Comparison of ENCODE assay signal across 10 mouse cellular contexts in the genomic region with DNA sequence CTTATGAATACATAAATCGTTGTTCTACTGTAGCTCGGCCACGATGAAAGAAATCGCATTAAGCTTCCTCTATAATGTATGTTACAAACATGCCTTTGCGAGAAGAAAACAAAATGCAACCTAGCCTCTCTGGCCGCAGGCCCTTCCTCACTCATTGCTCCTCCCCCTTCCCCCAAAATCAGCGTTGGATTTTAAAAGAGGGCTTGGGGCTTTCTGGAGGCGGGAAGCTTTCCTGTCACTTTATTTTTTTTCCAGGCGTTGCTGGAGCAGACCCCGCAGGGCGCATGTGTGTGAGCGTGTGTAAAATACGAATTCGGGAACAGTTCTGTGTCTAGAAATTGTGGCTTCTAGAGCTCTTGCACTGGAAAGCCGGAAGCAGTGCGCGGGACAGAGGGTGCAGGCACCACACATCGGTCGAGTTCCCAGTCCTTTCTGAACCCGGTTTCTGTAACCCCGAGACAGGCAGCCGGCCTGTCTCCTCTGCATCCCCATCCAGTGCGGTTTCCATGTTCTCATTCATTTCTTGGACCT. TPM values are rescaled to one million over a fixed set of nuclear protein-coding genes. Genes with fewer than 3 reads are reported as not detected.
DNase-seq lines count a peak whose midpoint lies in the region; ATAC-seq lines count a peak whose summit lies in the region.
"Had no signal": no experiment of that assay in that cellular context is flagged by ENCODE, and none has a peak within 500 bp of the region (broad histone marks: within the 10 kb centered on the region; RNA-seq: fewer than 3 reads in every experiment).

No protein-coding gene starts in this region.

- H3K4me3 ChIP-seq in heart, embryonic 10.5 days, result peak overlapping the region; percentile 60
- H3K4me3 ChIP-seq in embryonic facial prominence, embryonic 10.5 days, result peak overlapping the region; percentile 49
- peak overlapping the region; percentile 45 for H3K4me3 ChIP-seq in hindbrain, embryonic 16.5 days (ENCODE audit: low read length)
- peak overlapping the region; percentile 36 for H3K4me3 ChIP-seq in midbrain, embryonic 11.5 days (ENCODE audit: low read depth, low read length)

- no peak for ATAC-seq in hindbrain, embryonic 16.5 days
- no peak for ATAC-seq in midbrain, embryonic 11.5 days (ENCODE audit: low FRiP score)
- ATAC-seq: Patski had no signal

- H3K9me3 ChIP-seq in heart, embryonic 10.5 days, result no peaks in the 10 kb centered on the region
- no peaks in the 10 kb centered on the region for H3K9me3 ChIP-seq in embryonic facial prominence, embryonic 10.5 days
- no peaks in the 10 kb centered on the region for H3K9me3 ChIP-seq in hindbrain, embryonic 16.5 days (ENCODE audit: control insufficient read depth, low read length)
- no peaks in the 10 kb centered on the region for H3K9me3 ChIP-seq in midbrain, embryonic 11.5 days (ENCODE audit: control insufficient read depth, low read length)

- DNase-seq in heart, embryonic 10.5 days (ENCODE audit: low spot score), result no peak
- DNase-seq in heart, postnatal 25 days (ENCODE audit: low spot score), result no peak
- DNase-seq in ES-CJ7 (ENCODE audit: low read depth, low spot score), result peak; percentile 19
- DNase-seq in embryonic facial prominence, embryonic 10.5 days (ENCODE audit: low spot score), result peak; percentile 57
- peak; percentile 95 for DNase-seq in midbrain, embryonic 11.5 days (ENCODE audit: low spot score, missing footprints)
- no peak for DNase-seq in Muller cell, postnatal 12 days (ENCODE audit: inconsistent ontology term)
- DNase-seq in ovary, postnatal 14 days (ENCODE audit: low spot score), result no peak

- peak overlapping the region; percentile 61 for H3K9ac ChIP-seq in hindbrain, embryonic 16.5 days (ENCODE audit: low read depth, low read length)
- H3K9ac ChIP-seq in midbrain, embryonic 11.5 days (ENCODE audit: low read length), result peak overlapping the region; percentile 57

- peak overlapping the region; percentile 64; the same call in 1 of the 2 replicates for H3K27ac ChIP-seq in heart, embryonic 10.5 days
- no peak overlapping the region for H3K27ac ChIP-seq in embryonic facial prominence, embryonic 10.5 days (replicated peaks)
- peak overlapping the region; percentile 73 for H3K27ac ChIP-seq in hindbrain, embryonic 16.5 days (ENCODE audit: low read depth, low read length)
- peak overlapping the region; percentile 63 for H3K27ac ChIP-seq in midbrain, embryonic 11.5 days (ENCODE audit: low read depth, low read length)

- peak overlapping the region; percentile 55 for H3K4me2 ChIP-seq in hindbrain, embryonic 16.5 days (ENCODE audit: low read length)
- H3K4me2 ChIP-seq in midbrain, embryonic 11.5 days, result peak overlapping the region; percentile 35

- no peaks in the 10 kb centered on the region for H3K36me3 ChIP-seq in heart, embryonic 10.5 days
- no peaks in the 10 kb centered on the region for H3K36me3 ChIP-seq in embryonic facial prominence, embryonic 10.5 days (replicated peaks)
- no peaks in the 10 kb centered on the region for H3K36me3 ChIP-seq in hindbrain, embryonic 16.5 days (ENCODE audit: control insufficient read depth, insufficient read depth, low read length)
- no peaks in the 10 kb centered on the region for H3K36me3 ChIP-seq in midbrain, embryonic 11.5 days (ENCODE audit: control insufficient read depth, insufficient read depth, low read length)

- WGBS in heart, embryonic 10.5 days, result under 1% methylated on average over 23 of the region's 23 CpGs
- WGBS in embryonic facial prominence, embryonic 10.5 days, result under 1% methylated on average over 23 of the region's 23 CpGs
- WGBS in hindbrain, embryonic 16.5 days, result under 1% methylated on average over 21 of the region's 23 CpGs
- WGBS in midbrain, embryonic 11.5 days, result under 1% methylated on average over 23 of the region's 23 CpGs

- H3K27me3 ChIP-seq in heart, embryonic 10.5 days (ENCODE audit: insufficient read depth, poor library complexity, severe bottlenecking), result peaks cover 80% of the 10 kb centered on the region
- peaks cover 95% of the 10 kb centered on the region for H3K27me3 ChIP-seq in embryonic facial prominence, embryonic 10.5 days (replicated peaks; ENCODE audit: low read depth, poor library complexity, severe bottlenecking)
- peaks cover 13% of the 10 kb centered on the region for H3K27me3 ChIP-seq in hindbrain, embryonic 16.5 days (replicated peaks; ENCODE audit: control insufficient read depth, insufficient read depth, low read length)
- H3K27me3 ChIP-seq in midbrain, embryonic 11.5 days (ENCODE audit: control insufficient read depth, insufficient read depth, low read length), result peaks cover 71% of the 10 kb centered on the region

- H3K4me1 ChIP-seq in heart, embryonic 10.5 days, result peaks cover 35% of the 10 kb centered on the region
- H3K4me1 ChIP-seq in embryonic facial prominence, embryonic 10.5 days, result peaks cover 51% of the 10 kb centered on the region
- H3K4me1 ChIP-seq in hindbrain, embryonic 16.5 days (ENCODE audit: control insufficient read depth, insufficient read depth, low read depth, low read length), result peaks cover 3% of the 10 kb centered on the region
- H3K4me1 ChIP-seq in midbrain, embryonic 11.5 days (ENCODE audit: control insufficient read depth, insufficient read depth, low read length), result peaks cover 6% of the 10 kb centered on the region

- intact Hi-C loops in heart, postnatal 25 days (cut with DNase I), result no loop called here

RNA-seq across cellular contexts. Expression of a gene that starts 2.9 kb away (rescaled TPM):
- 1.7 and 3.8 TPM in 2 replicates for polyA plus RNA-seq in heart, embryonic 10.5 days (2016; fragmentation: Nextera tagmentation; extraction: Ambion mirVana)
- total RNA-seq in heart, postnatal 25 days (2021), result 1 to 10 TPM; 2.9 to 3.4 TPM
- polyA plus RNA-seq in embryonic facial prominence, embryonic 10.5 days (2016; fragmentation: Nextera tagmentation; extraction: Ambion mirVana), result 2.9 and 3.4 TPM in 2 replicates
- 76.5 and 87.1 TPM in 2 replicates for polyA plus RNA-seq in hindbrain, embryonic 16.5 days (2015; fragmentation: Nextera tagmentation; extraction: Ambion mirVana)
- polyA plus RNA-seq in midbrain, embryonic 11.5 days (2014; fragmentation: Nextera tagmentation; extraction: Ambion mirVana), result 52.7 and 53.5 TPM in 2 replicates
- total RNA-seq: hematopoietic stem cell, adult 5-6 weeks had no signal

Comparison
In these comparisons a context has a peak if more than half of its experiments do, and no peak if none do; other contexts are left out.
1. DNase-seq: peak in ES-CJ7 (single experiment), embryonic facial prominence, embryonic 10.5 days (single experiment) and midbrain, embryonic 11.5 days (single experiment); none in heart, embryonic 10.5 days (single experiment), heart, postnatal 25 days (single experiment), Muller cell, postnatal 12 days (single experiment) and ovary, postnatal 14 days (single experiment).
2. RNA of a gene that starts 2.9 kb away (polyA plus RNA-seq): 76.5 to 87.1 TPM in hindbrain, embryonic 16.5 days and 52.7 to 53.5 TPM in midbrain, embryonic 11.5 days; 2.9 to 3.4 TPM in embryonic facial prominence, embryonic 10.5 days and 1.7 to 3.8 TPM in heart, embryonic 10.5 days; every median in the first group is over 10 times any median in the second.
3. Peak in every context shown above with its lines, with median percentiles within 50 percentile points of each other: H3K4me3 ChIP-seq.